Mouse (Mus musculus) urinary bladder, postnatal 10 days (tissue): ENCODE measurements at regions not wholly inside any gene's neighbourhood (a gene's known extent, or its start where the extent isn't known, plus 50 kb on each side); places are given as distances from the start of the nearest gene placed in this dataset.
"Not testable (repeated sequence)": the region's sequence is repeated elsewhere in the genome, so short reads cannot be mapped to it uniquely, and the experiment has no call there.

Experiments used
- DNase-seq: peaks from one replicate; pipeline ENCODE4 v3.0.0; 2022; ENCODE audit warnings: low spot score

DNA sequence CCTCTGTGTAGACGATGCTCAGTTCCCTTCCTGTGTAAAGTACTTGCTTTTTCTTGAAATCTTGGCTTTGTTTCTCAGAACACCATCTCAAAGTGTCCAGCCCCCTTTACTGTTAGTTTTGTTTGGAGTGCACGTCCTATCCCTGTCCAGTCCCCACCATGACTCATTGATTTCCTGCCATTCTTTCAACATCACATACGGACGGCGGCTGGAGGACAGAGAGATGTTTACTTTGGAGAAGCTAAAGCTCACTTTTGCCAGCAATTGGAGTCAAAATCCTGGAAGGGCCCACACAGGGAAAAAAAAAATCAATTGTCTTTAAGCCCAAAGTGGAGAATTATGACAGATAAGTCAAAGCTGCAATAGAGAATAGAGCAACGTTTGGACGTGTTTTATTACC lies 51.8 kb downstream of the Gm5426 start:
- DNase-seq = no peak

- DNase-seq = no peak
These were observed 54.0 kb downstream of the Gm5426 start for GRCm38 (mm10) chr10:96190168-96190987.

DNA sequence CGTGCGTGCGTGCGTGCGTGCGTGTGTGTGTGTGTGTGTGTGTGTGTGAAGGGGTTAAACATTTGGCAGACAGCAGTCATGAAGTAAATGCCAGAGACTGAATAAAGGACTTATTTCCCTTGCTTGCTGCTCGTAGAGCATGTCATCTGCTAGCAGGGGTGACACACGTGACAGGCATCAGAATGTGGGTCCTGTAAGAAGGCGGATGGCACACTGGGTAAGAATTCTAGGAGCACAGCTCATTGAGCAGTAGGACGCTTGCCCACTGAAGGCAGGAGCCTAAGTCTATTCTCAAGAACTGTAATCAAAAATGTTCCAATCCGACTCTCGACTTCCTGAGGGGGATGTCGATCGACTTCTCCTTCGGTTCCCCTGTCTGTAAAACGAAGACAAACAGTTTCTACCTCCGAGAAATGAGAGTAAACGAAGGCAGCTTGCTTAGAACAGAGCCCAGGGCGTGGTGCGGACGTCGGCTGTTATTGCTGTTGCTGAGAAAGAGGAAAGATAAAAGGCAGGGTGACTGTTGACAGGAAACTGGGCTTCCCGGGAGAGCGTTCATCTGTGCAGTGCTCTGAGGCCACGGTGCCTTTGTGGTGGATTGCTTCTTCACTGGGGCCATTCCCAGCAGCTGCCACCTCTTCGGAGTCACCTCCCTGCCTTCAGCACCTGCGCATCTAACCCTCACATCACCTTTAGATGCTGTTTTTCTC lies 64.7 kb downstream of the Gm5426 start:
- no peak for DNase-seq

- no peak for DNase-seq
These were observed 65.5 kb downstream of the Gm5426 start for GRCm38 (mm10) chr10:96201891-96202290.

DNA sequence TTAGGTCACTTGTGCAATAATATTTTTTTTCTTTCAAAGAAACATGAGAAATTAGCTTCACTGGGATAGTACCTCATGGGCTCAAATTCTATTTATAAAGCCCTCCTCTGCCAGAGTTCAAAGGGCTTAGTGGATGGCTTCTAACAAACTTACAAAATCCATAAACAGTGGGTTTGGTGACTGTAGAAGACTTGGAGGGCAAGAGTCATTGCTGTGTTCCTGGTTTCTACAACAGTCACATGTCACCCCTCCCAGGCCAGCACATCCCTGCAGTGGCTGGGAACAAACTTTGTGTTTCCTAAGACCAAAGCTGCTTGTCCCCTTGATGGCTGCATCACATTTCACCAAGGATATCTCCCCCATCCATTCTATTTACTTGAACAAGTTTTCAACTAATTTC lies 66.5 kb downstream of the Gm5426 start:
- no peak for DNase-seq

GRCm38 (mm10) chr10:96204198-96204597 lies 67.8 kb downstream of the Gm5426 start:
- no peak for DNase-seq

GRCm38 (mm10) chr10:96209171-96209570 lies 72.8 kb downstream of the Gm5426 start:
- DNase-seq = no peak

DNA sequence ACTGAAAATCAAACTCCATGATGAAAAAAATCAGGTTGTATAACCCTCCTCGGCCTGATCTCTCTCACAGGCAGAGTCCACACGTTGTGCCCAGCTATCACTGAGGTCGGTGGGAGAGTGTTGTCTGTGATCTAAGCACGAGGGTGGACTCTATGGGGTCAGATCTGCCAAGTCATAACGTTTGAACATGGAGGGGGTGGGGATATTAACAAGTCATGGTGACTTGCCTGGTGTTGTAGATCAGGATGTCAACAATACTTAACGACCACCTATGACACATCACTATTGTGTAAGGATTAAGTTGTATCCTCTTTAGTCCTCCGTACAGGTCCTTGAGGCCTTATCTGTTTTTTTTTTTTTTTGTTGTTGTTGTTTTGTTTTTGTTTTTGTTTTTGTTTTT lies 74.8 kb downstream of the Gm5426 start:
- no peak for DNase-seq

GRCm38 (mm10) chr10:96213876-96214275 lies 77.5 kb downstream of the Gm5426 start:
- peak; percentile 65 for DNase-seq

DNA sequence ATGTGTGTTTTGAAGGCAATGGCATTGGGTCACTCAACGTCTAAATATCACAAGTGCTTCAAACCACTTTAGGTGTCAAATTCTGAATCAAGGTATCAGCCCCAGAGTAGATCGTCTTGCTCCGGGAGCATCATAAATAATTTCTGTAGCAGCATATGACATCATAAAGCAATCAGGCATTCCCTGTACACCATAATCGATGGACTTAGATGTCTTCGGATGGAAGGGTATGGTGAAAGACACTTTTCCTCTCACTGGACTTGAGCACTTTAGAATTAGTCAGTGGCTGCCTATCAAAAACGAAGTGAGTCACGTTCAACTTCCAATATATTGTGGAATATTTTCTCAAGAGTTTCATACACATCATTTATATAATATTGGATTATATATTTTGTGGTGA lies 77.9 kb downstream of the Gm5426 start:
- no peak for DNase-seq

- no peak for DNase-seq
These were observed 78.5 kb downstream of the Gm5426 start for GRCm38 (mm10) chr10:96214946-96215345.

DNA sequence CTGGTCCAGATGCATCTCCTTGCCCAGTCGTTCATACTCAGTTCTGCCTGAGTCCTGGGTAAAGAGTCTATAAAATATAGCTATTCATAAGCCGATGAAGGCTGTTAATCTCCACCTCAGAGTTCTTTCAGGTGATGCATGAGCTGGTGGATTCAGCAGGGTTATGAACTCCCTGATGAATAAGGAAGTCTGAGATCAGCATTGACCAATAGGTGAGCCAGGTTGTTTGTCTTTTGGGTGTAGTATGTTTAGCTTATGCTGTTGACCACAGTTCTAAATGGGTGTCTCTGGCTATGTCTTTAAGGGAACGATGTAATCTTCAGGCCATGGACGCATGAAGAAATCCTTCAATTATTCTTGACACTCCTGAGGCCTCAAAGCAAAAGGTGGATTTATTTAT lies 84.3 kb downstream of the Gm5426 start:
- no peak for DNase-seq

- no peak for DNase-seq
These were observed 94.0 kb downstream of the Gm5426 start for GRCm38 (mm10) chr10:96230391-96230790.

- DNase-seq = no peak
These were observed 94.9 kb downstream of the Gm5426 start for GRCm38 (mm10) chr10:96231309-96231708.

DNA sequence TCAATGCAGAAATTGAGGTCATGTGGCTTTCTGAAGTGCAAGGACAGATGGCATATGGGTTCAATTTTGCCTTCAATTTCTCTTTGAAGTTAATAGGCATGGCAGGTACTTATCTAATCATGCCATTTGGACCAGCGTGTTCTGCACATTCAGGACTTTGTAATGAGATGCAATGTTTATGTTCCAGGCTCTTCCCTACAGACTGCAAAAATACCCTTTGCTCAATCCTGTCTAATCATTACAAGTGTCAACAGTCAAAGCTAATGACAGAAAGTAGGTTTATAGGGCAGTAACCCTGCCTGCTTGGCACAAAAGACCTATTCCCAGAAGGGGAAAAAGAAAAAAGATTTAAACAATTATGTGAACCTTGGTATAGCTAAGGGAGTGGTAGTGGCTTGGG lies 96.5 kb downstream of the Gm5426 start:
- DNase-seq = no peak

GRCm38 (mm10) chr10:96234564-96235412 lies 98.4 kb downstream of the Gm5426 start:
- no peak for DNase-seq

DNA sequence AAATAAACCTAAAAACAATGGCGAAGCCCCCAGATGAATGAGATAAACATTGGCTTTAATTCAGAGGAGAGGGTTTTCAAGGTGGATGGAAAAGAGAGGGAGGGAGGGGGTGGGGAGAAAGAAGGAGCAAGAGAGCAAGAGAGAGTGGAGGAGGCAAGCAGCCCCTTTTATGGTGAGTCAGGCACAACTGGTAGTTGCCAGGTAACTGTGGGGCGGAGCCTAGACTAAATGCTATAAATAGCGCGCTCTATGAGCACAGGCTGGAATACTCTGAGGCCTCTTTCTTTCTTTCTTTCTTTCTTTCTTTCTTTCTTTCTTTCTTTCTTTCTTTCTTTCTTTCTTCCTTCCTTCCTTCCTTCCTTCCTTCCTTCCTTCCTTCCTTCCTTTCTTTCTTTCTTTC lies 99.6 kb downstream of the Gm5426 start:
- DNase-seq = not testable (repeated sequence)

DNA sequence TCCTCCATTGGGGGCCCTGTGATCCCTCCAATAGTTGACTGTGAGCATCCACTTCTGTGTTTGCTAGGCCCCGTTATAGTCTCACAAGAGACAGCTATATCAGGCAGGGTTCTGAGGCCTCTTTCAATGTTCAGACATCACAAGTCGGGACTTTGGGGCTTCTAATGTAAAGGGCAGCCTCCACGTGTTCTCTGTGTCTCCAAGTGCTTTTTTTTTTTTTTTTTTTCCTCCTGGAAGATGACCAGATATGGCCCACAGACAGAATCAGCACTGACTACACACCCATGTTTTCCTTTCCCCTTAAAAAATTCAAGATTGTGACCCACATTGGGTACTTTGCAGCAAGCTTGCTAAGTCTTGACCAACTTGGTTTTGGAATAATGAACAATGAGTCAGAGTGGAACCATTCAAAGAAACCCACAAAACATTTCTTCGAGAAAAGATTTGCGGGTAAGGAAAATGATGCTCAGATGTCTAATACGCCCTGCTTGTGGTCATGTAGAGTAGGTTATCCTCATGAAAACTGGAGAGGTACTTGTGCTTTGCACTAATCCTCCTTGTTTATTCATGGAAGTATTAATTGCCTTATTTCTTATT lies 100.5 kb downstream of the Gm5426 start:
- DNase-seq = no peak

DNA sequence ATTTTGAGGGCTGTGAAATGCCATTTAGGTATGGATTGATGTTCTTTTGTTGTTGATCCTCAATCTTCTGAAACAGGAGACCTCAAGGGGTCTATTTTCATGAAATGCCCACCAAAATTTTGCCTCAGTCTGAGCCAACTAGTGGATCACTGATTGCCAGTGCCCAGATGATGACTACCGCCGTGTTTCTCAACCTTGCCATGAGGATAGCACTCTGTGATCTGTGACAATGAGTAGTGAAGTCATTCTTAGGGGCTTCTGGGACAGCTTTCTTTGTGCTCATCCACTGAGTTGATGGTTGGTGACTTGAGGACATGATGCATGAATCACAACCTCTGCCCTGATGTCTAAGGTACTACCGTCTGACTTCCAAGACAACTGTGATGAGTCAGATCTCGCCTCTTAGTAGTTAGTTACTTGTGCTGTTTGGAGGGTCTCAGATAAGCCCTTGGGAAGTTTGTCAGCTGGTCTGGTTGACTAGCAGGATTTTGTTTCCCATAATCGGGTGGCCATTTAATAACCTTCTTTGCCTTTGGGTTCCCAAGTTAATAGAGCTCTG lies 101.2 kb downstream of the Gm5426 start:
- no peak for DNase-seq

DNA sequence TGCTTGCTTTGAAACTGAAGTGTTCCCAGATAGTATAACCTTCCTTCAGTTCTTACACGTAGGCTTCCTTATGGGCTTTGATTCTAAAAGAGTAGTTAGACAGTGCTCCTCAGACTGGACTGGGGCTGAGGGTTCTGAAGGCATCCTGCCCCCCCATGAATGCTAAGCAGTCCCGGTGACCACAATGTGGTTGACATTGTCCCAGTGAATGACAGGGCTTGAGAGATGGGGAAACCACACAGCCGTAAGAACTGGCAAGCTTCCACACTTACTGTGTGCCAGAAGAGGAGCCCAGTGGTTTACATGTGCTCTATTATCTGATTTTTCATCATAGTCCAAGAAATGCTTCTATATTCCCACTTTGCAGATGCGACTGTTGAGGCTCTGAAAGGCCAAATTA lies 101.8 kb downstream of the Gm5426 start:
- DNase-seq = no peak

GRCm38 (mm10) chr10:96238850-96239249 lies 102.4 kb downstream of the Gm5426 start:
- DNase-seq = no peak

GRCm38 (mm10) chr10:96240591-96240990 lies 104.2 kb downstream of the Gm5426 start:
- no peak for DNase-seq
